Mouse (Mus musculus): Measurements from ENCODE around the gene Foxk1. TPM values are rescaled to one million over a fixed set of nuclear protein-coding genes. Genes with fewer than 3 reads are reported as not detected.

The Foxk1 gene
- total RNA-seq, 2 experiments from 2014 or later = 12.2 to 18.9 TPM

GRCm38 (mm10) chr5:142428691-142429090 is 27.4 kb downstream of the Foxk1 start:
- DNase-seq = no peak
- intact Hi-C loops (cut with DNase I) = no loop called here
- Histone ChIP-seq H3K27ac (peak overlapping the region; percentile 51), H3K4me3 (no peak overlapping the region)
- TF ChIP-seq CTCF (IDR thresholded peaks at IDR 0.05) = no peak

- Histone ChIP-seq H3K27ac (peak overlapping the region; percentile 88), H3K4me3 (no peak overlapping the region)
- intact Hi-C loops (cut with DNase I) = no loop called here
- DNase-seq = no peak
- TF ChIP-seq CTCF (IDR thresholded peaks at IDR 0.05) = no peak
Observed at GRCm38 (mm10) chr5:142431029-142431428, 29.7 kb downstream of the Foxk1 start.

DNA sequence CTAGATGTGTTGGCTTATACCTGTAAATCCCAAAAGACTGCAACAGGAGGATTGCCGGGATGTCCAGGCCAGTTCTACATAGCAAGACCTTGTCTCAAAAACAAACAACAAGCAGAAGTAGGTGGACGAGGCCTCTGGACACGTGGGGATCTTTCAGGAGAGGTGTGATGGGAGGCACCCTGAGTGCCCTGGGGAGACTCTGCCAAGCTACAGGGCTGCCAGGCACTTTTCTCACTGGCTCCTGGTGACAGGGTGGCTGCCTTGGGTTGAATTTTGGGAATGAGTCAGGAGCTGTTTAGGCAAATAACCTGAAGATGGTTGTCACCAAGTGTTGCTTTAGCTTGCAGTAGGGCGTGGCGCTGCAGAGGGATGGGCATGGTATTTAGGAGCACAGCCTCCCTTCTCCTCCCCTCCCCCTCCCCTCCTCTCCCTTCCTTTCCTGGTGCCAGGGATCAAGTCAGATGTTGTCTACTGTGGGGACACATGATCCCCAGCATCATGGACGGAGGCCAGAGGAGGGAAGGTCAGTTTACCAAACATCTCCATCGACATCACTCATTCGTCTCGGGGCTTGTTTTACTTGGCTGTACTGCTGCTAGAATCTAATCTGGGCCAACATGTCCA is 30.6 kb downstream of the Foxk1 start:
- H3K27ac ChIP-seq = peak overlapping the region; percentile 88

GRCm38 (mm10) chr5:142432695-142433094 is 31.4 kb downstream of the Foxk1 start:
- H3K4me3 ChIP-seq = no peak overlapping the region
- no peak for TF ChIP-seq CTCF (IDR thresholded peaks at IDR 0.05)

More for the DNA sequence above, 30.6 kb downstream of the Foxk1 start:
- TF ChIP-seq CTCF (IDR thresholded peaks at IDR 0.05) = no peak
- intact Hi-C loops (cut with DNase I) = no loop called here
- peak overlapping the region; percentile 3; the same call in 1 of the 2 replicates for H3K4me3 ChIP-seq
- DNase-seq = peak; percentile 89

GRCm38 (mm10) chr5:142434052-142434451 is 32.8 kb downstream of the Foxk1 start:
- Histone ChIP-seq H3K4me3 (no peak overlapping the region), H3K27ac (peak overlapping the region; percentile 88)
- intact Hi-C loops (cut with DNase I) = no loop called here
- DNase-seq = no peak
- TF ChIP-seq CTCF (IDR thresholded peaks at IDR 0.05) = no peak

More at GRCm38 (mm10) chr5:142432695-142433094, 31.4 kb downstream of the Foxk1 start:
- no peak for DNase-seq
- intact Hi-C loops (cut with DNase I) = no loop called here
- peak overlapping the region; percentile 88 for H3K27ac ChIP-seq

DNA sequence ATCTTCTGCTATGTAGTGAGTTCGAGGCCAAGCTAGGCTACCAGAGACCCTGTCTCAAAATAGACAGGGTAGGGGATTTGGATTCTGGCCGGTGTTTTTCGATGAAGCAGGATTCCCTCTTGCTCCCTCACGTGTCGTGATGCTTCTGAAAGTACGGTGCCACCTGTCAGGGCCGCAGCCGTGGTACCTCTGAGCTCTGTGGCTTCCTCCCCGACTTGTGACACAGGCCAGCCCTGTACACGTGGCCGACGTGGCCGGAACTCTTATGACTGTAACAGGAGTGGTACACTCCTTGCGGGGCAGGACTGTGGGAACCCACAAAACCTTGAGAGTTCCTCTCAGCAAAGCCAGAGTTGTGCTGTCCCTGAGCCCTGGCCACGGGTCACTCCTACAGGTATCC is 34.4 kb downstream of the Foxk1 start:
- TF ChIP-seq CTCF (IDR thresholded peaks at IDR 0.05) = no peak
- DNase-seq = no peak
- intact Hi-C loops (cut with DNase I) = no loop called here
- no peak overlapping the region for H3K4me3 ChIP-seq
- H3K27ac ChIP-seq = peak overlapping the region; percentile 88

DNA sequence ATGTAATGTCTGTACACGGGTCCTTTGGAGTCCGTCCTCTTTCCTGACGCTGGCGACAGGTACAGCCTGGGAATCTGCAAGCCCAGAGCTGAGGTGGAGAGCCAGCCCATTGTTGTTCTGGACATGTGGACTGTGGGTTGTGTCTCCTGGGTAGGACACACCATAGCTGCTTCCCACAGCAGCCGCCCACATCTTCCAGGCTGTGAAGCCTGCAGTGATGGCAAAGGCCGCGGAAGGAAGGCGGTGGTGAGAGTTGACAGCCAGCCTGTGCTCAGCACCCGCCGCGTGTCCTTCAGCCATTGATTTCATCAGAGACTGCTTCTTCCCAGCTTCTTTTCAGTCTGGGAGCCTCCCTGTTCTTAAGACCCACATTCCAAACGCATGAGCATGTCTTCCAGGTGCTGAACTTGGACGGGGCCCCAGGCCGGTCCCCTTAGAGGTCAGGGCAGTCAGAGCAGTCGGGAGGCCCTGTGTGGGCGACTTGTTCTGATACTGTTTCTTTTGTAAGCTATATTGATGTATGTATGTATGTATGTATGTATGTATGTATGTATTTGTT is 37.2 kb downstream of the Foxk1 start:
- intact Hi-C loops (cut with DNase I) = no loop called here
- H3K4me3 ChIP-seq = no peak overlapping the region
- TF ChIP-seq CTCF (IDR thresholded peaks at IDR 0.05) = no peak
- H3K27ac ChIP-seq = peak overlapping the region; percentile 93
- peak; percentile 57 for DNase-seq

- Histone ChIP-seq H3K27ac (peak overlapping the region; percentile 93), H3K4me3 (peak overlapping the region; percentile 70)
- DNase-seq = peak; percentile 71
- TF ChIP-seq CTCF (IDR thresholded peaks at IDR 0.05) = no peak
- intact Hi-C loops (cut with DNase I) = no loop called here
Observed at GRCm38 (mm10) chr5:142439911-142440432, 38.7 kb downstream of the Foxk1 start.

DNA sequence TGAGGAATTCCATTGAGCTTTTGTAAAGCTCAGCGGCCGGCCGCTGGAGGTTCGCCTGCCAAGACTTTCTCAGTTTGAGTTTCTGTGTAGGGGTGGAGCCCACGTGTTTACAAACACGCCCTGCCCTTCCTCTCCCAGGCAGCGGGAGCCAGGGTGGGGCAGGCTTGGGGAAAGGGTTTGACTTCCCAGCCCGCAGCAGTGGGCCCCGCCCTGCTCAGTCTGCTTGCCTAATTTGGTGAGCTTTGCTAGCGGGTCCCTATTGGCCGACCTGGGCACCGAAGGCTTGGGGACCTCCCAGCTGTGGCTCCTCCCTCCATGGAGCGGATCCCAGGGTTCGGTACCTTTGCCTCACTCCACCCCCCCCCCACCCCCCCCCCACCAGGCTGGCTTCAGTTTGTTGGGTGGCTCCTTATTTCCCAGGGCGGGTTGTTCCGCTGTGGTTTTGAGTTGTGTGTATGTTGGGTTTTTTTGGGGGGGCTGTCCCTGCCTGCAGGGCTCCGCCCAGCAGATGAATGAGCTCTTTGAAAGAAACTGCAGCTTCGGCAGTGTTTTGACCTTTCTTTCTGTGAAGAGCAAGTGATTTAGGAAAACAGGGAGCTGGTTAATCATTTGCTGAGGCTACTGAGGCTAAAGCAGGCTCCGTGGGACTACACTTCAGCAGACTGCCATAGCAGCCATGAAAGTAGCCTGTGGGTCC is 39.3 kb downstream of the Foxk1 start:
- peak; percentile 98 for DNase-seq
- intact Hi-C loops (cut with DNase I) = no loop called here
- peak overlapping the region; percentile 93 for H3K27ac ChIP-seq

DNA sequence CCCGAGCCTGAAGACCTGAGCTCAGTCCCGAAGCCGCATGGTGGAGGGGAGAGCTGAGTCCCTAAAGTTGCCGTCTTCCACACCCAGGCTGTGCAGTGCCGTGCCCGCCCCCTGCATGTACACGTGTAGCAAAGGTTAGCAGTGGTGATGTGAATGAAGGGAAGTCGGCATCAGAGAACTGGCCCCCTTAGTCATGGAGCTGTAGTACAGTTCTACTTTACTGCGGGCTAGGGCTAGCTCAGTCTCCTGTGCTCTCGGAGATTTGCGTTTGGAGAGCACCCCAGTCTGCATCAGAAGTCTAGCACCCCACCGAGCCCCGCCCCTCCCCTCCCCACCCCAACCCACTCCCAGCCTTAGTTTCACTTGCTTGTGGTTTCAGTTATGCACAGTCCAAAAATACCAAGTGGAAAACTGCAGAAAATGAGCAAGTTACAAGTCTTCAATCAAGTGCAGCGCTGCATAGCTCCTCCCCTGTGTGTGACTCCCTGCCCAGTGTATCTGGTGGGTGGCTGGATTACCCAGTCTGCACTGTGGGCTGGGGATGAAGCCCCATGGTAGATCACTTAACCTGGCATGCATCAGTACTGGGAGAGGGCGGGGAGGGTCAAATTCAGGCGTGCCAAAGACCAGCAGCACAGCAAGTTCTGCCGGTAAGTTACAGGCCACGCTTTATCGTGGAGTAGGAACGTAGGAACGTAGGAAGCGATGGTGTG is 40.2 kb downstream of the Foxk1 start:
- intact Hi-C loops (cut with DNase I) = no loop called here
- TF ChIP-seq CTCF (IDR thresholded peaks at IDR 0.05) = no peak
- Histone ChIP-seq H3K27ac (peak overlapping the region; percentile 93), H3K4me3 (peak overlapping the region; percentile 70)
- peak; percentile 54 for DNase-seq

More for the DNA sequence above, 39.3 kb downstream of the Foxk1 start:
- peak overlapping the region; percentile 70 for H3K4me3 ChIP-seq
- no peak for TF ChIP-seq CTCF (IDR thresholded peaks at IDR 0.05)

DNA sequence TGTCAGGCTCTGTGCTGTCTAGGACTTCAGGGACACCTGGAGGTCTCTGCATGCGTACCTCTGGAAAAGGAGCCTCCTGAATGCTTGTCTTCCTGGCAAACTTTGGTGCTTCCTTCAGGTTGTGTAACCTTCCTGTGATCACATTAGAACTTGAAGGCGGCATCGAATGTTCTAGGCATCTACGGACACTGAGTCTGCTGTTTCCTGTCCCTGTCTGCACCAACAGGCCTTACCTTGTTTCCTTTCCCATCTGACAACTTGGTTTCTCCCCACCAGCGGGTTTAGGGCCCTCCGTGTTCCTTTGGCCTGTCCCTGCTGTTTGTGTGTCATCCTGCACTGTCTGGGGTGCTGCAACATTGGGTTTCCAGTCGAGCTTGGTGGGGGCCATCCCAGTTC is 40.7 kb downstream of the Foxk1 start:
- intact Hi-C loops (cut with DNase I) = no loop called here
- peak overlapping the region; percentile 93 for H3K27ac ChIP-seq
- peak overlapping the region; percentile 70 for H3K4me3 ChIP-seq
- no peak for DNase-seq
- TF ChIP-seq CTCF (IDR thresholded peaks at IDR 0.05) = no peak

- H3K4me3 ChIP-seq = 0 out of 2 replicates have a peak overlapping the region, but pooled peaks have one; percentile 3
- DNase-seq = no peak
- TF ChIP-seq CTCF (IDR thresholded peaks at IDR 0.05) = no peak
- intact Hi-C loops (cut with DNase I) = no loop called here
- H3K27ac ChIP-seq = peak overlapping the region; percentile 93
Observed at GRCm38 (mm10) chr5:142443514-142443913, 42.2 kb downstream of the Foxk1 start.
